Mouse (Mus musculus): ENCODE data around the gene Cst3. TPM values are rescaled to one million over a fixed set of nuclear protein-coding genes. Genes with fewer than 3 reads are reported as not detected.
A peak's percentile ranks its signal among the peaks of the same experiment; 100 is the strongest.

Gene Cst3
- total RNA-seq, 1 experiment from 2014 or later = 355 TPM

GRCm38 (mm10) chr2:148861693-148862092, 13.8 kb downstream of the Cst3 start:
- ATAC-seq (ENCODE audit: extremely low read depth, insufficient number of reproducible peaks, low FRiP score, poor library complexity, severe bottlenecking) = no peak

- ATAC-seq (ENCODE audit: extremely low read depth, insufficient number of reproducible peaks, low FRiP score, poor library complexity, severe bottlenecking) = no peak
These were observed 14.5 kb downstream of the Cst3 start for GRCm38 (mm10) chr2:148860993-148861392.

- ATAC-seq (ENCODE audit: extremely low read depth, insufficient number of reproducible peaks, low FRiP score, poor library complexity, severe bottlenecking) = no peak
These were observed 18.0 kb downstream of the Cst3 start for GRCm38 (mm10) chr2:148857506-148857905.

- ATAC-seq (ENCODE audit: extremely low read depth, insufficient number of reproducible peaks, low FRiP score, poor library complexity, severe bottlenecking) = no peak
These were observed 18.7 kb downstream of the Cst3 start for GRCm38 (mm10) chr2:148856630-148857400.

GRCm38 (mm10) chr2:148851116-148851906, 24.2 kb downstream of the Cst3 start:
- peak; percentile 93 for ATAC-seq (ENCODE audit: extremely low read depth, insufficient number of reproducible peaks, low FRiP score, poor library complexity, severe bottlenecking)

GRCm38 (mm10) chr2:148839224-148839623, 36.3 kb downstream of the Cst3 start:
- no peak for ATAC-seq (ENCODE audit: extremely low read depth, insufficient number of reproducible peaks, low FRiP score, poor library complexity, severe bottlenecking)

GRCm38 (mm10) chr2:148838075-148838777, 37.3 kb downstream of the Cst3 start:
- ATAC-seq (ENCODE audit: extremely low read depth, insufficient number of reproducible peaks, low FRiP score, poor library complexity, severe bottlenecking) = no peak

GRCm38 (mm10) chr2:148834912-148835311, 40.6 kb downstream of the Cst3 start, which contains the start of gene Cst9:
Cst9 (plus strand) TSS chr2:148835147.
- no peak for ATAC-seq (ENCODE audit: extremely low read depth, insufficient number of reproducible peaks, low FRiP score, poor library complexity, severe bottlenecking)

GRCm38 (mm10) chr2:148825986-148826385, 49.5 kb downstream of the Cst3 start:
- no peak for ATAC-seq (ENCODE audit: extremely low read depth, insufficient number of reproducible peaks, low FRiP score, poor library complexity, severe bottlenecking)

Other genes with a start within 250 kb of the Cst3 start
- gene Nxt1, start 203.1 kb downstream of the Cst3 start, total RNA-seq (2017) = 15.1 and 22.9 TPM in 2 replicates
- gene Gzf1, start 194.7 kb downstream of the Cst3 start, total RNA-seq (2017) = 14.7 and 18.4 TPM in 2 replicates
- 0.12 and 0.25 TPM in 2 replicates for gene Napb, start 143.2 kb downstream of the Cst3 start, total RNA-seq (2017)
- gene Cstl1, start 125.3 kb downstream of the Cst3 start, total RNA-seq (2017) = not detected in 2 replicates
- not detected in 2 replicates for gene Cst11, start 104.2 kb downstream of the Cst3 start, total RNA-seq (2017)
- gene 8030411F24Rik, start 93.7 kb downstream of the Cst3 start, total RNA-seq (2017) = not detected in 2 replicates
- gene Cst12, start 86.3 kb downstream of the Cst3 start, total RNA-seq (2017) = not detected in 2 replicates
- not detected in 2 replicates for gene Cst8, start 76.9 kb downstream of the Cst3 start, total RNA-seq (2017)
- gene Cst13, start 55.6 kb downstream of the Cst3 start, total RNA-seq (2017) = not detected in 2 replicates
- gene Cst9, start 40.5 kb downstream of the Cst3 start, total RNA-seq (2017) = not detected in 2 replicates
- not detected in 2 replicates for gene 9230104L09Rik, start 10.7 kb downstream of the Cst3 start, total RNA-seq (2017)
- gene Gm1330, start 127.6 kb upstream of the Cst3 start, total RNA-seq (2017) = not detected in 2 replicates
- gene Gm10750, start 141.5 kb upstream of the Cst3 start, total RNA-seq (2017) = not detected in 2 replicates

All from neutrophil, adult 5-6 weeks (primary cell).